Mouse (Mus musculus): Measurements from ENCODE around the gene Cdkal1. TPM values are rescaled to one million over a fixed set of nuclear protein-coding genes. Genes with fewer than 3 reads are reported as not detected.

The Cdkal1 gene
- polyA plus RNA-seq, 1 experiment, result 10.3 TPM

GRCm38 (mm10) chr13:29824797-29825196 lies 30.7 kb downstream of the Cdkal1 start:
- Histone ChIP-seq H3K27me3 (ENCODE audit: control insufficient read depth, insufficient read depth, low read length) (no peaks in the 10 kb centered on the region), H3K4me1 (ENCODE audit: control insufficient read depth, insufficient read depth, low read length) (peaks cover 3% of the 10 kb centered on the region; the same call in 1 of the 2 replicates), H3K27ac (ENCODE audit: insufficient read depth, low read length) (no peak overlapping the region), H3K4me3 (replicated peaks; ENCODE audit: insufficient read depth, low read depth, low read length) (no peak overlapping the region)
- TF ChIP-seq CTCF (IDR thresholded peaks at IDR 0.05; ENCODE audit: borderline replicate concordance, insufficient read depth, low read depth, low read length) (no peak), POLR2A (IDR thresholded peaks at IDR 0.05; ENCODE audit: borderline replicate concordance, insufficient read depth, low read length) (no peak)
- 88% methylated on average over 4 of the region's 4 CpGs for WGBS
- DNase-seq, result no peak

- H3K4me1 ChIP-seq (ENCODE audit: control insufficient read depth, insufficient read depth, low read length), result peaks cover 3% of the 10 kb centered on the region; the same call in 1 of the 2 replicates
- WGBS, result 84% methylated on average over 8 of the region's 8 CpGs
- TF ChIP-seq CTCF (IDR thresholded peaks at IDR 0.05; ENCODE audit: borderline replicate concordance, insufficient read depth, low read depth, low read length) (no peak), POLR2A (IDR thresholded peaks at IDR 0.05; ENCODE audit: borderline replicate concordance, insufficient read depth, low read length) (no peak)
- H3K27me3 ChIP-seq (ENCODE audit: control insufficient read depth, insufficient read depth, low read length), result no peaks in the 10 kb centered on the region
- no peak for DNase-seq
- no peak overlapping the region for H3K4me3 ChIP-seq (replicated peaks; ENCODE audit: insufficient read depth, low read depth, low read length)
- no peak overlapping the region for H3K27ac ChIP-seq (ENCODE audit: insufficient read depth, low read length)
These were observed 31.1 kb downstream of the Cdkal1 start for GRCm38 (mm10) chr13:29824326-29824725.

- TF ChIP-seq POLR2A (IDR thresholded peaks at IDR 0.05; ENCODE audit: borderline replicate concordance, insufficient read depth, low read length) (no peak), CTCF (IDR thresholded peaks at IDR 0.05; ENCODE audit: borderline replicate concordance, insufficient read depth, low read depth, low read length) (peak; percentile 82)
- DNase-seq, result peak; percentile 53 to 72
- H3K27ac ChIP-seq (ENCODE audit: insufficient read depth, low read length), result no peak overlapping the region
- WGBS, result 19% methylated on average over 9 of the region's 9 CpGs
- no peak overlapping the region for H3K4me3 ChIP-seq (replicated peaks; ENCODE audit: insufficient read depth, low read depth, low read length)
- H3K4me1 ChIP-seq (ENCODE audit: control insufficient read depth, insufficient read depth, low read length), result peaks cover 3% of the 10 kb centered on the region; the same call in 1 of the 2 replicates
- H3K27me3 ChIP-seq (ENCODE audit: control insufficient read depth, insufficient read depth, low read length), result no peaks in the 10 kb centered on the region
These were observed 31.6 kb downstream of the Cdkal1 start for GRCm38 (mm10) chr13:29823906-29824305.

DNA sequence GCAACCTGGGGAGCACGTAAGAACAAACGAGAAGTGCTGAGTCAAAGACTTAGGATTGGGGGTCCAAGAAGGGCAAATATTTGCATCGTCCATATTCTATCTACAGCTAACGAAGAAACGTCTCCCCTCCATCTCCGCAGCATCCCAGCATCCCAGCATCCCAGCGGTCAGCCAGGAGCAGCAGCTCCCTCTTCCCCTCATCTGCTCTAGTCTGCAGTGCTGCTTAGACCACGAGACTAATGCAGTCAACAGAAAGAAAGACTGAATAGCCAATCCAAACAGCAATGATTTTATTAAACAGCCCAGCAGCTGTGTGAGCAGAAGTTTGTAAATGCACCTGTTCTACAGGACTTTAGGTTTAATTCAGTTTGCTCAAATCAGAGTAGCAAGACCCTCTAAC lies 32.0 kb downstream of the Cdkal1 start:
- 86% methylated on average over 8 of the region's 8 CpGs for WGBS
- TF ChIP-seq POLR2A (IDR thresholded peaks at IDR 0.05; ENCODE audit: borderline replicate concordance, insufficient read depth, low read length), result no peak
- TF ChIP-seq CTCF (IDR thresholded peaks at IDR 0.05; ENCODE audit: borderline replicate concordance, insufficient read depth, low read depth, low read length), result no peak
- H3K27ac ChIP-seq (ENCODE audit: insufficient read depth, low read length), result no peak overlapping the region

GRCm38 (mm10) chr13:29819910-29820583 lies 35.4 kb downstream of the Cdkal1 start:
- no peak for TF ChIP-seq POLR2A (IDR thresholded peaks at IDR 0.05; ENCODE audit: borderline replicate concordance, insufficient read depth, low read length)
- TF ChIP-seq CTCF (IDR thresholded peaks at IDR 0.05; ENCODE audit: borderline replicate concordance, insufficient read depth, low read depth, low read length), result no peak
- no peak overlapping the region for H3K27ac ChIP-seq (ENCODE audit: insufficient read depth, low read length)
- H3K27me3 ChIP-seq (ENCODE audit: control insufficient read depth, insufficient read depth, low read length), result no peaks in the 10 kb centered on the region
- 98% methylated on average over 9 of the region's 9 CpGs for WGBS
- no peak overlapping the region for H3K4me3 ChIP-seq (replicated peaks; ENCODE audit: insufficient read depth, low read depth, low read length)
- DNase-seq, result no peak
- peaks cover 3% of the 10 kb centered on the region; the same call in 1 of the 2 replicates for H3K4me1 ChIP-seq (ENCODE audit: control insufficient read depth, insufficient read depth, low read length)

More for the DNA sequence above, 32.0 kb downstream of the Cdkal1 start:
- DNase-seq, result no peak
- Histone ChIP-seq H3K27me3 (ENCODE audit: control insufficient read depth, insufficient read depth, low read length) (no peaks in the 10 kb centered on the region), H3K4me1 (ENCODE audit: control insufficient read depth, insufficient read depth, low read length) (peaks cover 3% of the 10 kb centered on the region; the same call in 1 of the 2 replicates), H3K4me3 (replicated peaks; ENCODE audit: insufficient read depth, low read depth, low read length) (no peak overlapping the region)

DNA sequence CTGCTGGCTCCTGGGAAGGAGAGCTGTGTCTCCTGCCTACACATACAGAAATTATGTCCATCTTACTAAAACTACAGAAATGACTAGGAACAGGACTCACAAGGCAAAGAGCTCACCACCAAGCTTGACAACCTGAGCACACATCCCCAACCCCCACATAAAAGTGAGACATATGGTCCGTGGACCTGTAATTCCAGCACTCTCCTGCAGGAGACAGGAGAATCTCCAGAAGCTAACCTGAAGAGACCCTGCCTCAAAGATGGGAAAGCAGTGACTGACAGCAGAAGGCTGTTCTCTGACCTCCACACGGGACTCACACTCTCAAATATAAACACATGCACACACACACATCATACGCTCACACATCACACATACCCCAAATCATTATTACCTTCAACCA lies 36.3 kb downstream of the Cdkal1 start:
- Histone ChIP-seq H3K4me1 (ENCODE audit: control insufficient read depth, insufficient read depth, low read length) (no peaks in the 10 kb centered on the region; the same call in 1 of the 2 replicates), H3K27me3 (ENCODE audit: control insufficient read depth, insufficient read depth, low read length) (no peaks in the 10 kb centered on the region), H3K4me3 (replicated peaks; ENCODE audit: insufficient read depth, low read depth, low read length) (no peak overlapping the region), H3K27ac (ENCODE audit: insufficient read depth, low read length) (no peak overlapping the region)
- DNase-seq, result no peak
- TF ChIP-seq CTCF (IDR thresholded peaks at IDR 0.05; ENCODE audit: borderline replicate concordance, insufficient read depth, low read depth, low read length) (0 out of 2 replicates have a peak, but pooled peaks have one; percentile 1), POLR2A (IDR thresholded peaks at IDR 0.05; ENCODE audit: borderline replicate concordance, insufficient read depth, low read length) (no peak)
- 97% methylated on average over 3 of the region's 3 CpGs for WGBS

DNA sequence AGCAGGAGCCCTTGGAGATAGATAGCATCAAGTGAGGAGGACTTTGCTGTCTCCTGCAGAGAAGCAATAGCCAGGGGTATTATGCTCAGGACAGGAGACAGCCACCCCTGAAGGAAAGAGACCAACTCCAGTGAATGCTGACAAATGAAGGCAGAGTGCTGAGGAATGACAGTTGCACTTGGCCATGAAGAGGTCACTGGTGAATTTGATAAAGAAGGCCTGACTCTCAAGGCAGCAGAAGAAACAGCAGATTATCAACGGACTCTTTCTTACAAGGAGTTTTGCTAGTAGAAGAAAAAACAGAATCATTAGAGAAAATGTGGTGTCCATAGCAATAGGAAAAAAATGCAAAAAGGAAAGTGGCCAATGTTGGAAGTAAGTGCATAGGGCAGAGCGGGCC lies 37.2 kb downstream of the Cdkal1 start:
- Histone ChIP-seq H3K27me3 (ENCODE audit: control insufficient read depth, insufficient read depth, low read length) (no peaks in the 10 kb centered on the region), H3K27ac (ENCODE audit: insufficient read depth, low read length) (no peak overlapping the region), H3K4me1 (ENCODE audit: control insufficient read depth, insufficient read depth, low read length) (no peaks in the 10 kb centered on the region), H3K4me3 (replicated peaks; ENCODE audit: insufficient read depth, low read depth, low read length) (no peak overlapping the region)
- DNase-seq, result no peak
- TF ChIP-seq CTCF (IDR thresholded peaks at IDR 0.05; ENCODE audit: borderline replicate concordance, insufficient read depth, low read depth, low read length), result no peak
- TF ChIP-seq POLR2A (IDR thresholded peaks at IDR 0.05; ENCODE audit: borderline replicate concordance, insufficient read depth, low read length), result no peak
- WGBS, result 92% methylated on average over 2 of the region's 2 CpGs

DNA sequence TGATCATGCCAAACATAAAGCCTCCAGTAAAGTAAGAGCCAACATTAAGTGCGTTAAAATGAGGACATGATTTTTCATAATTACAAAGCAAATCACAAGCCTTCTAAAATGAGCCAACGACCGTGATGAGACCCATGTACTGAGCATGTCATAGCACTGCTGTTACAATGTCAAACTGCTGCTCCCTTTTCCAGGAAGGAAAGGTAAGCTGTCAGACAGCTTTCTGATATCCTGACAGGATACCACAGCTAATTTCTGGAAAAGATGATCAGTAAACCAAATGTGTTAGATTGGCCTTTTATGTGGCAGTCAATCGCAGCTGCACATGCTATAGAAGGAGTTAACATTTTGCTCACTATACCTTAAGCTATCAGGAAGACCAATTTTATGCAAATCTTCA lies 44.7 kb downstream of the Cdkal1 start:
- 86% methylated on average over 4 of the region's 4 CpGs for WGBS
- DNase-seq, result no peak
- H3K27ac ChIP-seq (ENCODE audit: insufficient read depth, low read length), result no peak overlapping the region
- H3K4me3 ChIP-seq (replicated peaks; ENCODE audit: insufficient read depth, low read depth, low read length), result no peak overlapping the region
- TF ChIP-seq POLR2A (IDR thresholded peaks at IDR 0.05; ENCODE audit: borderline replicate concordance, insufficient read depth, low read length) (no peak), CTCF (IDR thresholded peaks at IDR 0.05; ENCODE audit: borderline replicate concordance, insufficient read depth, low read depth, low read length) (no peak)
- peaks cover 8% of the 10 kb centered on the region for H3K4me1 ChIP-seq (ENCODE audit: control insufficient read depth, insufficient read depth, low read length)
- no peaks in the 10 kb centered on the region for H3K27me3 ChIP-seq (ENCODE audit: control insufficient read depth, insufficient read depth, low read length)
